Mouse (Mus musculus) erythroblast, embryonic 14.5 days (primary cell): ENCODE results near the gene Crtc3. TPM values are rescaled to one million over a fixed set of nuclear protein-coding genes. Genes with fewer than 3 reads are reported as not detected.

Source experiments
- H3K27me3 ChIP-seq: 2 replicates; pipeline ENCODE4 v1.6.1; 2012; ENCODE audit warnings: inconsistent platforms; ENCODE audit not compliant: control insufficient read depth
- H3K36me3 ChIP-seq: 2 replicates; pipeline ENCODE4 v1.6.1; 2012; ENCODE audit warnings: mild to moderate bottlenecking, inconsistent platforms; ENCODE audit not compliant: control insufficient read depth
- H3K4me1 ChIP-seq: 2 replicates; pipeline ENCODE4 v1.6.1; 2012; ENCODE audit warnings: inconsistent platforms; ENCODE audit not compliant: control insufficient read depth
- H3K4me3 ChIP-seq: replicated peaks from 2 replicates; pipeline ENCODE3; 2012; ENCODE audit warnings: moderate library complexity, mild to moderate bottlenecking, inconsistent platforms
- H3K9me3 ChIP-seq: 2 replicates; pipeline ENCODE4 v1.6.1; 2012; ENCODE audit warnings: low read length, inconsistent platforms, mixed read lengths; ENCODE audit not compliant: control insufficient read depth
- GATA1 ChIP-seq: IDR thresholded peaks from 2 replicates; pipeline ENCODE4 v1.6.1; 2012; ENCODE audit warnings: low read length, inconsistent platforms, mixed read lengths
- TAL1 ChIP-seq: IDR thresholded peaks from 3 replicates; pipeline ENCODE4 v1.6.1; 2012; ENCODE audit warnings: low read length, inconsistent platforms, mixed read lengths
- polyA plus RNA-seq: library from polyadenylated mRNA; stranded (reverse); fragments of >175 nt; gene quantifications from 2 replicates; pipeline ENCODE4 v1.2.3, GENCODE M21; 2012

Gene Crtc3
- polyA plus RNA-seq, 1 experiment: 0.78 TPM

GRCm38 (mm10) chr7:80666198-80666915 lies 22.3 kb downstream of the Crtc3 start:
- H3K4me3 ChIP-seq: peak overlapping the region; percentile 5

GRCm38 (mm10) chr7:80661082-80661481 lies 27.6 kb downstream of the Crtc3 start:
- no peak overlapping the region for H3K4me3 ChIP-seq
- TF ChIP-seq TAL1: no peak
- no peak for TF ChIP-seq GATA1
- H3K27me3 ChIP-seq: no peaks in the 10 kb centered on the region
- no peaks in the 10 kb centered on the region for H3K9me3 ChIP-seq
- H3K4me1 ChIP-seq: peaks cover 45% of the 10 kb centered on the region
- no peaks in the 10 kb centered on the region; the same call in none of the 2 replicates for H3K36me3 ChIP-seq

More at GRCm38 (mm10) chr7:80666198-80666915, 22.3 kb downstream of the Crtc3 start:
- no peaks in the 10 kb centered on the region; the same call in 1 of the 2 replicates for H3K36me3 ChIP-seq
- no peak for TF ChIP-seq GATA1
- TF ChIP-seq TAL1: no peak
- no peaks in the 10 kb centered on the region for H3K27me3 ChIP-seq
- H3K4me1 ChIP-seq: peaks cover 44% of the 10 kb centered on the region
- H3K9me3 ChIP-seq: no peaks in the 10 kb centered on the region

GRCm38 (mm10) chr7:80660619-80661018 lies 28.1 kb downstream of the Crtc3 start:
- Histone ChIP-seq H3K27me3 (no peaks in the 10 kb centered on the region), H3K36me3 (no peaks in the 10 kb centered on the region; the same call in none of the 2 replicates), H3K9me3 (no peaks in the 10 kb centered on the region), H3K4me1 (peaks cover 40% of the 10 kb centered on the region), H3K4me3 (no peak overlapping the region)
- TF ChIP-seq TAL1: no peak
- no peak for TF ChIP-seq GATA1

DNA sequence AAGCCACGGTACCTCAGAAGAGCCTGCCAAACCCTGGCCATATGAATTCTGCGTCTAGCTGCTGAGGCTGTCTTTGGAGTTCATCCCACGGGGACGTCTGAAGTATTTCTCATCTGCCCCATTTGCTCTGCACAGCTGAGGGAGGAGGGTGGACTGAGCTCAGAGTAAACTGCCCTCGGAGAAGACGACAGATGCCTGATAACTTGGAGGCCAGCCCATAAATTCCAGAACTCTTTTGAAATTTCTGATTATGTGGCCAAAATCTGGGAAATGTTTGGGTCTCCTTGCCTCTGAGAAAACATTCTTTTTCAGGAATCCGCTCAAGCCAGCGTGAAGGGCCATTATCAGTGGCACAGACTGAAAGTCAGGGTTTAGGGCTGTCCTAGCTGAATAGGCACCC lies 30.8 kb downstream of the Crtc3 start:
- TF ChIP-seq TAL1 (no peak), GATA1 (no peak)
- peaks cover 30% of the 10 kb centered on the region for H3K4me1 ChIP-seq
- H3K36me3 ChIP-seq: no peaks in the 10 kb centered on the region; the same call in 1 of the 2 replicates

DNA sequence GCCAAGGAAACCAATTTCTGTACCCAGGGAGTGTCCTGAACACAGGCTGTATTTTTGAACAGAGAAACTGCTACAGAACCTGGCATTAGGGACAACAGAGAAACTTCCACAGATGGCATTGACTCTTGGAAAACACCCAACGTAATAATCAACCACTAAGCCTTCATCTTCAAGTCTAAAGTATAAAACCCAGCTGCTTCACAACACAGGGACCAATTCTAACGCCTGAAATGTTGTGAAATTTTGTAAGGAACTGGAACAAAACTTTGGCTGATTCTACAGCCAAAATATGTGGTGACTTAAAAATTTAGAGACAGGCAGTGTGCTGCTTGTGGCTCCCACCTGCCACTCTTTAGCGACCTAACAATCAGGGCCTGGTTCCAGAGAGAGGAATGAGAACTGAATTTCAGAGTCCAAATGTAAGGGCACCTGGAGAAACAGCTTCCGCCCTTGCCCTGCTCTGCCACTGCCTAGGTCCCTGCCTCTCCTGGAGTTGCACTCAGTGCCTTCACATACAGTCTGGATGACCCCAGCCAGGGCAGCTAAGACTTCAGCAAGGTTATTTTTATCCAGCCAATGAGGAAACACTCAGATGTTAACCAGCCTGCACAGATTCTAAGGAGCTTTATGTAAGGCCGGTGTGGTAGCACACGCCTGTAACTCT lies 33.2 kb downstream of the Crtc3 start:
- H3K4me3 ChIP-seq: no peak overlapping the region
- H3K9me3 ChIP-seq: no peaks in the 10 kb centered on the region
- no peaks in the 10 kb centered on the region for H3K27me3 ChIP-seq
- H3K36me3 ChIP-seq: no peaks in the 10 kb centered on the region; the same call in 1 of the 2 replicates
- peaks cover 17% of the 10 kb centered on the region for H3K4me1 ChIP-seq
- no peak for TF ChIP-seq GATA1
- TF ChIP-seq TAL1: no peak

More for the DNA sequence above, 30.8 kb downstream of the Crtc3 start:
- Histone ChIP-seq H3K4me3 (no peak overlapping the region), H3K27me3 (no peaks in the 10 kb centered on the region), H3K9me3 (no peaks in the 10 kb centered on the region)

DNA sequence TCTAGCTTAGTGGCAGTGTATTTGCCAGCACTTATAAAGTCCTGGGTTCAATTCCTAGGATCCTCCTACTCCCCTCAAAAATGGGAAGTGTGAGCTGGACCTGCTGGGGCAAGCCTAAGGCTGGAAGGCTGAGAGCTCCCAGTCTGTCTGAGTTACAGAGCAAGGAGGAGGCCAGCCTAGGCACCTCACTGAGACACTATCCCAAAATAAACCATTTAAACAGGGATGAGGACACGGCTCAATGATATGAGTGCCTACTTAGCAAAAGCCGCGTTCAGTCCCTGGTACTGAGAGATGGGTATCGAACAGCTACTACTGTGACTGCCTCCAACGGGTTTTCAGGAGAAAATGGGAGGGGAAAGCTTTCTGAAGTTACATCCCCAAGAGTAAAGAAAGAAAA lies 33.8 kb downstream of the Crtc3 start:
- Histone ChIP-seq H3K4me1 (peaks cover 12% of the 10 kb centered on the region), H3K9me3 (no peaks in the 10 kb centered on the region), H3K4me3 (no peak overlapping the region), H3K27me3 (no peaks in the 10 kb centered on the region), H3K36me3 (no peaks in the 10 kb centered on the region)
- TF ChIP-seq TAL1 (no peak), GATA1 (no peak)

- Histone ChIP-seq H3K36me3 (no peaks in the 10 kb centered on the region), H3K9me3 (no peaks in the 10 kb centered on the region), H3K4me3 (no peak overlapping the region), H3K27me3 (no peaks in the 10 kb centered on the region), H3K4me1 (peaks cover 6% of the 10 kb centered on the region)
- TF ChIP-seq GATA1: no peak
- no peak for TF ChIP-seq TAL1
These were observed 34.3 kb downstream of the Crtc3 start for GRCm38 (mm10) chr7:80654393-80654792.

- Histone ChIP-seq H3K9me3 (no peaks in the 10 kb centered on the region), H3K36me3 (no peaks in the 10 kb centered on the region; the same call in 1 of the 2 replicates), H3K4me1 (peaks cover 4% of the 10 kb centered on the region; the same call in 1 of the 2 replicates), H3K27me3 (no peaks in the 10 kb centered on the region), H3K4me3 (no peak overlapping the region)
- TF ChIP-seq TAL1: no peak
- no peak for TF ChIP-seq GATA1
These were observed 34.7 kb downstream of the Crtc3 start for GRCm38 (mm10) chr7:80653971-80654370.

GRCm38 (mm10) chr7:80653077-80653476 lies 35.6 kb downstream of the Crtc3 start:
- no peaks in the 10 kb centered on the region for H3K27me3 ChIP-seq
- H3K36me3 ChIP-seq: no peaks in the 10 kb centered on the region; the same call in 1 of the 2 replicates
- H3K9me3 ChIP-seq: no peaks in the 10 kb centered on the region
- TF ChIP-seq TAL1 (no peak), GATA1 (no peak)
- peaks cover 2% of the 10 kb centered on the region; the same call in 1 of the 2 replicates for H3K4me1 ChIP-seq
- H3K4me3 ChIP-seq: no peak overlapping the region
